8 mouse cellular contexts compared by ENCODE assay signal in genomic region chrX:162736140-162736659, GRCm38 (mm10). TPM values are rescaled to one million over a fixed set of nuclear protein-coding genes. Genes with fewer than 3 reads are reported as not detected.
DNase-seq lines count a peak whose midpoint lies in the region; ATAC-seq lines count a peak whose summit lies in the region.

No protein-coding gene starts in this region.

- DNase-seq in right cerebral cortex, postnatal 4 days, result peak; percentile 15
- DNase-seq in right cerebral cortex, adult 18-20 months, result no peak
- DNase-seq in kidney, postnatal 14 days, result peak; percentile 19
- peak; percentile 45 for DNase-seq in lung, postnatal 25 days (ENCODE audit: low spot score)
- DNase-seq in gastrocnemius, postnatal 4 days (ENCODE audit: low spot score in 2 of 2), result no peak

- H3K9me3 ChIP-seq in heart, embryonic 11.5 days (replicated peaks; ENCODE audit: control insufficient read depth, low read length), result no peaks in the 10 kb centered on the region
- no peaks in the 10 kb centered on the region for H3K9me3 ChIP-seq in stomach, embryonic 16.5 days (replicated peaks; ENCODE audit: control insufficient read depth, low read length)

- H3K4me1 ChIP-seq in heart, embryonic 11.5 days (ENCODE audit: control insufficient read depth, insufficient read depth, low read length), result no peaks in the 10 kb centered on the region
- no peaks in the 10 kb centered on the region for H3K4me1 ChIP-seq in stomach, embryonic 16.5 days (ENCODE audit: control insufficient read depth, insufficient read depth, low read length)

- peak overlapping the region; percentile 66; the same call in 1 of the 2 replicates for H3K27ac ChIP-seq in heart, embryonic 11.5 days (ENCODE audit: low read depth, low read length)
- peak overlapping the region; percentile 95 for H3K27ac ChIP-seq in stomach, embryonic 16.5 days (ENCODE audit: low read length)

- H3K4me3 ChIP-seq in heart, embryonic 11.5 days (ENCODE audit: low read depth, low read length), result peak overlapping the region; percentile 47
- H3K4me3 ChIP-seq in stomach, embryonic 16.5 days (replicated peaks; ENCODE audit: low read length), result peak overlapping the region; percentile 46

- WGBS in heart, embryonic 11.5 days (ENCODE audit: insufficient replicate concordance), result 27% methylated on average over 8 of the region's 9 CpGs
- 31% methylated on average over 9 of the region's 9 CpGs for WGBS in stomach, embryonic 16.5 days

- H3K4me2 ChIP-seq in heart, embryonic 11.5 days, result peak overlapping the region; percentile 66
- peak overlapping the region; percentile 54 for H3K4me2 ChIP-seq in stomach, embryonic 16.5 days (ENCODE audit: low read depth, low read length)

- peak overlapping the region; percentile 61; the same call in 1 of the 2 replicates for H3K9ac ChIP-seq in heart, embryonic 11.5 days (ENCODE audit: low read depth, low read length)
- peak overlapping the region; percentile 66 for H3K9ac ChIP-seq in stomach, embryonic 16.5 days (ENCODE audit: low read length)

- H3K27me3 ChIP-seq in heart, embryonic 11.5 days (ENCODE audit: control insufficient read depth, insufficient read depth, low read length), result no peaks in the 10 kb centered on the region
- H3K27me3 ChIP-seq in stomach, embryonic 16.5 days (ENCODE audit: control insufficient read depth, insufficient read depth, low read length), result no peaks in the 10 kb centered on the region

- peak; percentile 57 for ATAC-seq in common myeloid progenitor, adult 5-6 weeks (replicated peaks; ENCODE audit: low read depth, poor library complexity, severe bottlenecking)
- peak; percentile 68 for ATAC-seq in heart, embryonic 11.5 days (replicated peaks; ENCODE audit: insufficient number of reproducible peaks, low FRiP score, low TSS enrichment)
- peak; percentile 93 for ATAC-seq in stomach, embryonic 16.5 days (ENCODE audit: insufficient read depth, low FRiP score)

- H3K36me3 ChIP-seq in heart, embryonic 11.5 days (ENCODE audit: control insufficient read depth, insufficient read depth, low read length), result no peaks in the 10 kb centered on the region
- H3K36me3 ChIP-seq in stomach, embryonic 16.5 days (ENCODE audit: control insufficient read depth, insufficient read depth, low read length), result no peaks in the 10 kb centered on the region

RNA-seq across cellular contexts. Expression of gene Rbbp7, which starts 24.0 kb away (rescaled TPM):
- total RNA-seq in common myeloid progenitor, adult 5-6 weeks (2017), result 294 and 302 TPM in 2 replicates
- polyA plus RNA-seq in heart, embryonic 11.5 days (2014; fragmentation: Nextera tagmentation; extraction: Ambion mirVana), result 441 and 477 TPM in 2 replicates
- 590 and 591 TPM in 2 replicates for polyA plus RNA-seq in stomach, embryonic 16.5 days (2015; fragmentation: Nextera tagmentation; extraction: Ambion mirVana)
- total RNA-seq in gastrocnemius, postnatal 4 days (2021), result 100 to 1,000 TPM; 205 to 207 TPM

Comparison
In these comparisons a context has a peak if more than half of its experiments do, and no peak if none do; other contexts are left out.
1. DNase-seq: peak in right cerebral cortex, postnatal 4 days (single experiment), kidney, postnatal 14 days (single experiment) and lung, postnatal 25 days (single experiment); none in right cerebral cortex, adult 18-20 months (single experiment) and gastrocnemius, postnatal 4 days (0 of 2).
2. Peak in every context shown above with its lines, with median percentiles within 50 percentile points of each other: ATAC-seq.